Mouse (Mus musculus) G1E (cell line): ENCODE results near the gene Dytn.

Experiments used
- CTCF ChIP-seq: IDR thresholded peaks from 2 replicates; pipeline ENCODE4 v1.5.1; 2012; ENCODE audit warnings: low read depth, low read length, inconsistent platforms, mixed read lengths
- GATA1 ChIP-seq: IDR thresholded peaks from 2 replicates; pipeline ENCODE4 v1.6.1; 2012; ENCODE audit warnings: borderline replicate concordance, low read length, inconsistent platforms, mixed read lengths
- GATA2 ChIP-seq: IDR thresholded peaks from 2 replicates; pipeline ENCODE4 v1.6.1; 2012; ENCODE audit warnings: low read depth, low read length, inconsistent platforms, borderline replicate concordance
- TAL1 ChIP-seq: conservative IDR thresholded peaks from 2 replicates; pipeline ENCODE4 v1.6.1; 2012; ENCODE audit warnings: low read depth, low read length, inconsistent platforms, mixed read lengths

DNA sequence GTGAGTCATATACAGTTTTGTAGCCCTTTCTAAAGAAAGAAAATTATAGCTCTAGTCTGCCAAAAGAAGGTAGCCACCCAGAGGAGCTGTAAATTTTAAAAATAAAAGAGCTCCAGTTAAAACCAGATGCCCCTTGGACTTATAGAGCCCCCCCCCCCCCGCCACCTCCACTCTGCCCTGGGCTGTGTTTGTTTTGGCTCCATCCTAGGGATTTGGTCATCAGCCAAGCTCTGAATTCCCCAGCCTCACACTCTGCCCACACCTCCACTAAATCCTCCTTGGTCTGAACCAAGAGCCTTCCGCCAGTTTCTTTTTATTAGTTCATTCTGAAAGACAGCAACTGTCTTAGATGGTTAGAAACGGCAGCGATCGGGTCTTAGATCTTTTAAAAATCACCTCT, 19.0 kb upstream of the Dytn start:
- no peak for TF ChIP-seq CTCF
- no peak for TF ChIP-seq TAL1
- no peak for TF ChIP-seq GATA2
- no peak for TF ChIP-seq GATA1
